Mouse (Mus musculus) liver, embryonic 13.5 days (tissue): Measurements from ENCODE around the gene Npas2. TPM values are rescaled to one million over a fixed set of nuclear protein-coding genes. Genes with fewer than 3 reads are reported as not detected.
A peak's percentile ranks its signal among the peaks of the same experiment; 100 is the strongest.

ENCODE experiments used
- ATAC-seq: fragments of 200-750 bp; cut with Nextera tagmentation; 2 replicates; pipeline ENCODE4 v1.8.0; 2017; ENCODE audit warnings: low read depth, mild to moderate bottlenecking, moderate number of reproducible peaks, moderate library complexity
- DNase-seq: peaks from one replicate; pipeline ENCODE4 v3.0.0; 2022
- H3K27ac ChIP-seq: fragments of 300-500 bp; sonication (generic); 2 replicates; pipeline ENCODE4 v1.5.1; 2015; ENCODE audit warnings: moderate library complexity, mild to moderate bottlenecking, inconsistent platforms
- H3K27me3 ChIP-seq: fragments of 300-500 bp; sonication (generic); 2 replicates; pipeline ENCODE4 v1.6.1; 2015; ENCODE audit warnings: mild to moderate bottlenecking, inconsistent platforms
- H3K36me3 ChIP-seq: fragments of 300-500 bp; sonication (generic); 2 replicates; pipeline ENCODE4 v1.6.1; 2015; ENCODE audit warnings: mild to moderate bottlenecking, inconsistent platforms
- H3K4me1 ChIP-seq: fragments of 300-500 bp; sonication (generic); replicated peaks from 2 replicates; pipeline ENCODE4 v1.6.1; 2015; ENCODE audit warnings: inconsistent platforms
- H3K4me2 ChIP-seq: fragments of 300-500 bp; sonication (generic); 2 replicates; pipeline ENCODE4 v1.6.1; 2015; ENCODE audit warnings: inconsistent platforms, mild to moderate bottlenecking, moderate library complexity
- H3K4me3 ChIP-seq: fragments of 300-500 bp; sonication (generic); replicated peaks from 2 replicates; pipeline ENCODE4 v1.5.1; 2015; ENCODE audit warnings: mild to moderate bottlenecking, inconsistent platforms
- H3K9ac ChIP-seq: fragments of 300-500 bp; sonication (generic); 2 replicates; pipeline ENCODE4 v1.6.1; 2015; ENCODE audit warnings: mild to moderate bottlenecking, inconsistent platforms
- H3K9me3 ChIP-seq: fragments of 300-500 bp; sonication (generic); replicated peaks from 2 replicates; pipeline ENCODE4 v1.6.1; 2016; ENCODE audit warnings: inconsistent platforms
- WGBS: fragments of 180-500 bp; shearing (Covaris S2); methylation state at CpG from one replicate; pipeline ENCODE4 v1.1.7; 2015; ENCODE audit not compliant: insufficient replicate concordance; 5-methylcytosine and 5-hydroxymethylcytosine counted together
- polyA plus RNA-seq: library from polyadenylated mRNA; unstranded; fragments of >200 nt; fragmentation: Nextera tagmentation; extraction: Ambion mirVana; gene quantifications from 2 replicates; pipeline ENCODE4 v1.2.1, GENCODE M21; 2015

The Npas2 gene
- polyA plus RNA-seq, result 0.02 and 0.13 TPM in 2 replicates

- Histone ChIP-seq H3K27ac (no peak within 1 kb of the TSS), H3K27me3 (peaks cover 58% of the 10 kb centered on the region), H3K9me3 (no peaks in the 10 kb centered on the region), H3K4me1 (0 out of 2 replicates have a peak, but pooled peaks cover 2% of the 10 kb centered on the region), H3K4me3 (peak within 1 kb of the TSS; percentile 56), H3K36me3 (no peaks in the 10 kb centered on the region), H3K9ac (0 out of 2 replicates have a peak within 1 kb of the TSS, but pooled peaks have one; percentile 17), H3K4me2 (peak within 1 kb of the TSS; percentile 69)
- WGBS, result 1% methylated on average over 60 of the region's 66 CpGs
- ATAC-seq (no peak), DNase-seq (no peak)
Observed at GRCm38 (mm10) chr1:39192997-39193861, at the start of gene Npas2. Gene Npas2, plus strand, starts transcription at chr1:39193731.

GRCm38 (mm10) chr1:39156778-39157177 is 36.8 kb upstream of the Npas2 start:
- H3K4me3 ChIP-seq, result no peak overlapping the region
- ATAC-seq, result peak; percentile 71
- no peak overlapping the region for H3K27ac ChIP-seq
- no peaks in the 10 kb centered on the region for H3K9me3 ChIP-seq
- no peak overlapping the region for H3K9ac ChIP-seq
- peaks cover 3% of the 10 kb centered on the region; the same call in 1 of the 2 replicates for H3K4me1 ChIP-seq
- 60% methylated on average over 4 of the region's 4 CpGs for WGBS
- no peak for DNase-seq
- H3K27me3 ChIP-seq, result no peaks in the 10 kb centered on the region
- no peak overlapping the region for H3K4me2 ChIP-seq
- H3K36me3 ChIP-seq, result no peaks in the 10 kb centered on the region

DNA sequence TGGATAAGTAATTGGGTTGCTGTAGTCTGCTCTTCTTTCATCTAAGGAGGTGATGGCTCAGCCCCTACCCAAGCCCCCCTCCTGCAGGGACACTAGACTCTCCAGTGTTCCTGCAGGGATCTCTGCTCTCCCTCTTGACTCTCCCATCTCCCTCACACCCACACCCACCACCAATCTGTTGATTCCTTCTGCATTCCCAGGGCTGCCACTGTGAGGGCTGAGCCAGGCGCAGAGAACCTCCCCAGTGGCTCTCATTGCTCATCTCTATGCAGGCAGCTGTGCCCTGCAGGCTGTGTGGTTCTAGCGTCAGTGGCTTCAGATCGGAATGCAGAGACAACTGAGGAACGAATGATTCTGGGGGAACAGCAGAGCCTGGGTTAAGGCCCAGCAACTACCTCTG is 33.4 kb upstream of the Npas2 start:
- H3K36me3 ChIP-seq, result no peaks in the 10 kb centered on the region
- no peak overlapping the region for H3K4me3 ChIP-seq
- peaks cover 3% of the 10 kb centered on the region; the same call in 1 of the 2 replicates for H3K4me1 ChIP-seq
- WGBS, result 46% methylated on average over 4 of the region's 4 CpGs
- H3K4me2 ChIP-seq, result no peak overlapping the region
- no peaks in the 10 kb centered on the region for H3K27me3 ChIP-seq
- no peak overlapping the region for H3K9ac ChIP-seq
- DNase-seq (no peak), ATAC-seq (no peak)
- H3K9me3 ChIP-seq, result no peaks in the 10 kb centered on the region
- H3K27ac ChIP-seq, result no peak overlapping the region

DNA sequence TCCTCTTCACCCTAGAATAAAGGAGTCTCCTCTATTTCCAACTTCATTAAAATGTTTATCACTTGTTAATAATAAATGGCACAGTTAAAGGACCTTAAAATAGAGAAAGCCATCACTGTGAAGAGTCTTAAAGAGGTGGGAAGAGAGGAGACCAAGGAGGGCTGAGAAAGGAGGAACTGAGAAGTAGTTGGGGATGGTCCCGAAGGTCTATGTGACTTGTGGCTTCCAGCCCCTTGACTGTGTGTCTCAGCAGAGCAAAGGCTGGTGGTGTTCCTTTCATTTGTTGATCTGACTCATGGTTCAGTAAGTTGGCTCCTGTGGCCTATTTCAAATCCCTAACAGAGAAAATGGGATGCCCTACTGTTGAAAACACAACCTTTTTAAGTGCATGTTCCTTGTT is 30.5 kb upstream of the Npas2 start:
- WGBS, result 58% methylated on average over 1 of the region's 1 CpGs
- no peak overlapping the region for H3K4me3 ChIP-seq

DNA sequence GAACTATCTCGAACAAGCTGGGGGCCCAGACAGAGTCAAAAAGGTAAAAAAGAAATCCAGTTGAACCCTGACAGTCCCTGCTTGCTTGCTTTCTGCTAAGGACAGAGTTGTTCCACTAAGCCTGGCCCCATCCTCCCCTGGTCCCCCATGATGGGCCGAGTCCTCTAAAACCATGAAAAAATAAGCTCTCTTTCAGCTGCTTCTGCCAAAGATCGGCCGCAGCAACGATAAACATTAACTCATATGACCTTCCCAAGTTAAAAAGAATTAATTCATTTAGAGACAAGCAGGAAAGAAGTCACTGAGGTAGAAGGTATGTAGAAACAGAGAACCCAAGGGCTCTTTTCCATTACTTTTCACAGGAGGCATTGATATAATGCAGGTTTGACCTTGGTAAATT is 16.8 kb upstream of the Npas2 start:
- Histone ChIP-seq H3K4me3 (no peak overlapping the region), H3K27ac (no peak overlapping the region), H3K36me3 (no peaks in the 10 kb centered on the region), H3K4me2 (no peak overlapping the region), H3K9me3 (no peaks in the 10 kb centered on the region), H3K9ac (no peak overlapping the region), H3K4me1 (no peaks in the 10 kb centered on the region), H3K27me3 (no peaks in the 10 kb centered on the region)
- 65% methylated on average over 5 of the region's 5 CpGs for WGBS
- ATAC-seq, result no peak
- no peak for DNase-seq

More for the DNA sequence above, 30.5 kb upstream of the Npas2 start:
- H3K27me3 ChIP-seq, result no peaks in the 10 kb centered on the region
- H3K4me2 ChIP-seq, result no peak overlapping the region
- H3K27ac ChIP-seq, result no peak overlapping the region
- H3K9ac ChIP-seq, result no peak overlapping the region
- H3K36me3 ChIP-seq, result no peaks in the 10 kb centered on the region
- H3K4me1 ChIP-seq, result no peaks in the 10 kb centered on the region
- no peaks in the 10 kb centered on the region for H3K9me3 ChIP-seq
- no peak for ATAC-seq
- no peak for DNase-seq

GRCm38 (mm10) chr1:39177211-39177610 is 16.3 kb upstream of the Npas2 start:
- Histone ChIP-seq H3K36me3 (no peaks in the 10 kb centered on the region), H3K4me1 (no peaks in the 10 kb centered on the region), H3K9ac (no peak overlapping the region), H3K27me3 (no peaks in the 10 kb centered on the region), H3K9me3 (no peaks in the 10 kb centered on the region), H3K27ac (no peak overlapping the region), H3K4me2 (no peak overlapping the region), H3K4me3 (no peak overlapping the region)
- no peak for ATAC-seq
- no peak for DNase-seq
- WGBS, result 74% methylated on average over 14 of the region's 14 CpGs

DNA sequence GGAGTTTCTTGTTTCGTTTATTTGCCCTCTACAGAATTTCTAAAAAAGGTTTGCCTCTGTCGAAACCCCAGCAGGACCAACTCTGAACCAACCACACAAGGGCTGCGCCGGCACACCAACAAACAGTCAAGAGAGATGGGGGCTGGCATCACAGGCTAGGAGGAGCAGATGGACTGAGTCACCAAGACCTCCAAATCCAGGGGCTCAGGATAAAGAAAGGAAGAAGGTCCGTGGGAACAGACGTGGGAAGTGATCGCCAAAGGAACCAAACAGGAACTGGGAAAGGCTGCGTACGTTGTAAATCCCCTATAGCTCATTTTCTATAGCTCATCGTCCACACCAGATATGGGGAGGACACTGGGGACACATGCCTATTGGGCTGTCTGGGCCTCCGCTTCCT is 13.7 kb upstream of the Npas2 start:
- H3K4me2 ChIP-seq, result no peak overlapping the region
- H3K4me1 ChIP-seq, result no peaks in the 10 kb centered on the region
- H3K27ac ChIP-seq, result no peak overlapping the region
- H3K9me3 ChIP-seq, result no peaks in the 10 kb centered on the region
- no peak for DNase-seq
- WGBS, result 76% methylated on average over 11 of the region's 11 CpGs
- H3K4me3 ChIP-seq, result no peak overlapping the region
- no peak for ATAC-seq
- H3K27me3 ChIP-seq, result no peaks in the 10 kb centered on the region
- H3K9ac ChIP-seq, result no peak overlapping the region
- no peaks in the 10 kb centered on the region for H3K36me3 ChIP-seq

- no peak overlapping the region for H3K9ac ChIP-seq
- DNase-seq (no peak), ATAC-seq (no peak)
- H3K4me3 ChIP-seq, result no peak overlapping the region
- WGBS, result 74% methylated on average over 1 of the region's 1 CpGs
- no peaks in the 10 kb centered on the region for H3K9me3 ChIP-seq
- H3K27me3 ChIP-seq, result no peaks in the 10 kb centered on the region
- no peaks in the 10 kb centered on the region for H3K4me1 ChIP-seq
- H3K4me2 ChIP-seq, result no peak overlapping the region
- no peaks in the 10 kb centered on the region for H3K36me3 ChIP-seq
- H3K27ac ChIP-seq, result no peak overlapping the region
Observed at GRCm38 (mm10) chr1:39180517-39180916, 13.0 kb upstream of the Npas2 start.

GRCm38 (mm10) chr1:39181901-39182300 is 11.6 kb upstream of the Npas2 start:
- Histone ChIP-seq H3K36me3 (no peaks in the 10 kb centered on the region), H3K9me3 (no peaks in the 10 kb centered on the region), H3K4me3 (no peak overlapping the region), H3K4me1 (no peaks in the 10 kb centered on the region), H3K27ac (no peak overlapping the region), H3K4me2 (no peak overlapping the region), H3K27me3 (no peaks in the 10 kb centered on the region), H3K9ac (no peak overlapping the region)
- WGBS, result 60% methylated on average over 4 of the region's 4 CpGs
- ATAC-seq (no peak), DNase-seq (no peak)

DNA sequence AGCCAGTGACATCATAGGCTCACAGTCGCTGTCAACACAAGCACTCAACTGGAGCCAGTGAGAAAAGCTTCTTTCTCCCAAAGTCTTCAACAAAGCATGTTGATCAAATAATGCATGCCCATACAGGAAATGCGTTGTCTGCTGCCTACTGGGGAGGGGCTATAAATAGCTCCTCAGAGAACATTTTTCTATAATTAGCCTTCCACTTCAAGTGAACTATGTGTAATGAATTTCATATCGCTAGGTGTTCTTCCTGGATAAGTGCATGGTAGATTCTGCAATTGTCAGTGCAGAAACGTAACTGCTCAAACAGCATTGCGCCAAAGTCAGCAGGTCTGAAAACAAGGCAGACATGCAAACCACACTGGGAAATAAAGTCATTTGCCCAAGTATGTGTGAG is 7.7 kb upstream of the Npas2 start:
- H3K9ac ChIP-seq, result no peak overlapping the region
- no peak for DNase-seq
- no peaks in the 10 kb centered on the region for H3K27me3 ChIP-seq
- no peak overlapping the region for H3K4me2 ChIP-seq
- H3K4me1 ChIP-seq, result no peaks in the 10 kb centered on the region
- H3K4me3 ChIP-seq, result no peak overlapping the region
- H3K9me3 ChIP-seq, result no peaks in the 10 kb centered on the region
- ATAC-seq, result no peak
- WGBS, result 69% methylated on average over 5 of the region's 5 CpGs
- no peaks in the 10 kb centered on the region for H3K36me3 ChIP-seq
- H3K27ac ChIP-seq, result no peak overlapping the region

DNA sequence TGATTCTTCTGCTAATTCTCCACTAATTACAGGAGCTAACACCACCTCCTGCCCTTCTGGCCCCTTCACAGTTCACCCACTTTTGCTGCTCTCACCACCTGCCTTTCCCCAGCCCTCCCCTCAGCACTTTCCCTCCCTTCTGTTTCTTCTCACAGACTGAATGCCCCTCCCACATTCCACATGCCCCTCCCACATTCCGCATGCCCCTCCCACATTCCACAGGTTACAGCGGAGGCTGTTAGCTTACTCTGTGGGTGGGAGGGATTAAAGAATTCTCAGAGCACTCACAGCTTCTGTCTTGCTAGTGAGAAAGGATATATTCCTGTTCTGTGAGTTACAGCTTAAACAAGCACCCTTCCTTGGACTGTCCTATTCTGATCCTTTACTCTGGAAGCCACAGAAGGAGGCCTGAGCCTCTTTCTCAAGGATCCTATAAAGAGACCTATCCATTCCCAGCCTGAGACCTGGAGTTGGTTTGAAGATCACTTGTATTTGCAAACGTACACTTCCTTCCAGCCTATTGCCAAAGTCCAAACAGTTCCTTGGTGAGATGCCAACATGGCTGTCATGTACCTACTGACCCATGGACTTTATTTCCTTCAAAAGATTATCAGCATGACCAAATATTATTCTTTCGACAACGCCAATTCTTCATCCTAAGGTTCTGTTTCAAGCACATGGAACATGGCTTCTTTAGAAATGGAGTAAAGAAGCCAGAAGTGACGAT is 6.7 kb upstream of the Npas2 start:
- Histone ChIP-seq H3K4me1 (no peaks in the 10 kb centered on the region), H3K4me2 (no peak overlapping the region), H3K27ac (no peak overlapping the region), H3K36me3 (no peaks in the 10 kb centered on the region), H3K4me3 (no peak overlapping the region), H3K9ac (no peak overlapping the region), H3K9me3 (no peaks in the 10 kb centered on the region), H3K27me3 (peaks cover 4% of the 10 kb centered on the region; the same call in 1 of the 2 replicates)
- WGBS, result 40% methylated on average over 6 of the region's 6 CpGs
- ATAC-seq, result no peak
- no peak for DNase-seq
